Mouse (Mus musculus): Measurements from ENCODE around the gene Gm37240.
A peak's percentile ranks its signal among the peaks of the same experiment; 100 is the strongest.
"Not testable (repeated sequence)": the region's sequence is repeated elsewhere in the genome, so short reads cannot be mapped to it uniquely, and the experiment has no call there.

Gene Gm37240

GRCm38 (mm10) chr3:84883817-84884483 is 1003.4 kb downstream of the Gm37240 start:
- no peak for DNase-seq (ENCODE audit: low spot score)

- DNase-seq (ENCODE audit: low spot score), result no peak
Observed at GRCm38 (mm10) chr3:84876211-84876610, 1011.1 kb downstream of the Gm37240 start.

- no peak for DNase-seq (ENCODE audit: low spot score)
Observed at GRCm38 (mm10) chr3:84875306-84875705, 1012.0 kb downstream of the Gm37240 start.

GRCm38 (mm10) chr3:84870126-84870525 is 1017.2 kb downstream of the Gm37240 start:
- DNase-seq (ENCODE audit: low spot score), result no peak

- no peak for DNase-seq (ENCODE audit: low spot score)
Observed at GRCm38 (mm10) chr3:84867991-84868390, 1019.3 kb downstream of the Gm37240 start.

- DNase-seq (ENCODE audit: low spot score), result no peak
Observed at GRCm38 (mm10) chr3:84867434-84867975, 1019.8 kb downstream of the Gm37240 start.

- no peak for DNase-seq (ENCODE audit: low spot score)
Observed at GRCm38 (mm10) chr3:84866866-84867265, 1020.5 kb downstream of the Gm37240 start.

GRCm38 (mm10) chr3:84865684-84866083 is 1021.6 kb downstream of the Gm37240 start:
- no peak for DNase-seq (ENCODE audit: low spot score)

- DNase-seq (ENCODE audit: low spot score), result not testable (repeated sequence)
Observed at GRCm38 (mm10) chr3:84861817-84862216, 1025.5 kb downstream of the Gm37240 start.

GRCm38 (mm10) chr3:84860669-84861068 is 1026.6 kb downstream of the Gm37240 start:
- no peak for DNase-seq (ENCODE audit: low spot score)

- DNase-seq (ENCODE audit: low spot score), result no peak
Observed at GRCm38 (mm10) chr3:84854440-84854839, 1032.9 kb downstream of the Gm37240 start.

- no peak for DNase-seq (ENCODE audit: low spot score)
Observed at GRCm38 (mm10) chr3:84852877-84853276, 1034.4 kb downstream of the Gm37240 start.

GRCm38 (mm10) chr3:84851801-84852200 is 1035.5 kb downstream of the Gm37240 start:
- no peak for DNase-seq (ENCODE audit: low spot score)

GRCm38 (mm10) chr3:84850418-84850817 is 1036.9 kb downstream of the Gm37240 start:
- no peak for DNase-seq (ENCODE audit: low spot score)

- no peak for DNase-seq (ENCODE audit: low spot score)
Observed at GRCm38 (mm10) chr3:84848798-84849197, 1038.5 kb downstream of the Gm37240 start.

GRCm38 (mm10) chr3:84843594-84843993 is 1043.7 kb downstream of the Gm37240 start:
- peak; percentile 48 for DNase-seq (ENCODE audit: low spot score)

- no peak for DNase-seq (ENCODE audit: low spot score)
Observed at GRCm38 (mm10) chr3:84842793-84843192, 1044.5 kb downstream of the Gm37240 start.

GRCm38 (mm10) chr3:84841271-84841670 is 1046.0 kb downstream of the Gm37240 start:
- DNase-seq (ENCODE audit: low spot score), result no peak

- DNase-seq (ENCODE audit: low spot score), result no peak
Observed at GRCm38 (mm10) chr3:84839499-84839898, 1047.8 kb downstream of the Gm37240 start.

- no peak for DNase-seq (ENCODE audit: low spot score)
Observed at GRCm38 (mm10) chr3:84837984-84838383, 1049.3 kb downstream of the Gm37240 start.

GRCm38 (mm10) chr3:84836029-84836428 is 1051.3 kb downstream of the Gm37240 start:
- DNase-seq (ENCODE audit: low spot score), result no peak

- DNase-seq (ENCODE audit: low spot score), result no peak
Observed at GRCm38 (mm10) chr3:84829366-84829765, 1058.0 kb downstream of the Gm37240 start.

- no peak for DNase-seq (ENCODE audit: low spot score)
Observed at GRCm38 (mm10) chr3:84827617-84828016, 1059.7 kb downstream of the Gm37240 start.

GRCm38 (mm10) chr3:84826938-84827337 is 1060.4 kb downstream of the Gm37240 start:
- DNase-seq (ENCODE audit: low spot score), result no peak

All from testis, postnatal 10 days (tissue).